Mouse (Mus musculus) stomach, embryonic 15.5 days (tissue): ENCODE measurements around the gene Rpl23a. TPM values are rescaled to one million over a fixed set of nuclear protein-coding genes. Genes with fewer than 3 reads are reported as not detected.
A peak's percentile ranks its signal among the peaks of the same experiment; 100 is the strongest.

Source experiments
- ATAC-seq: fragments of 200-750 bp; cut with Nextera tagmentation; 2 replicates; pipeline ENCODE4 v1.8.0; 2017; ENCODE audit warnings: low read depth, moderate number of reproducible peaks, moderate TSS enrichment; ENCODE audit not compliant: insufficient read depth, low FRiP score
- H3K27ac ChIP-seq: fragments of 300-500 bp; sonication (generic); 2 replicates; pipeline ENCODE4 v1.5.1; 2015; ENCODE audit warnings: mild to moderate bottlenecking, inconsistent platforms
- H3K27me3 ChIP-seq: fragments of 300-500 bp; sonication (generic); replicated peaks from 2 replicates; pipeline ENCODE4 v1.6.1; 2015; ENCODE audit warnings: inconsistent platforms
- H3K36me3 ChIP-seq: fragments of 300-500 bp; sonication (generic); 2 replicates; pipeline ENCODE4 v1.6.1; 2015; ENCODE audit warnings: inconsistent platforms
- H3K4me1 ChIP-seq: fragments of 300-500 bp; sonication (generic); 2 replicates; pipeline ENCODE4 v1.6.1; 2015; ENCODE audit warnings: inconsistent platforms
- H3K4me2 ChIP-seq: fragments of 300-500 bp; sonication (generic); 2 replicates; pipeline ENCODE4 v1.6.1; 2015; ENCODE audit warnings: mild to moderate bottlenecking, inconsistent platforms
- H3K4me3 ChIP-seq: fragments of 300-500 bp; sonication (generic); replicated peaks from 2 replicates; pipeline ENCODE4 v1.5.1; 2015; ENCODE audit warnings: inconsistent platforms
- H3K9ac ChIP-seq: fragments of 300-500 bp; sonication (generic); 2 replicates; pipeline ENCODE4 v1.6.1; 2015; ENCODE audit warnings: inconsistent platforms
- H3K9me3 ChIP-seq: fragments of 300-500 bp; sonication (generic); 2 replicates; pipeline ENCODE4 v1.6.1; 2016; ENCODE audit warnings: inconsistent platforms
- WGBS: fragments of 180-500 bp; shearing (Covaris S2); methylation state at CpG from one replicate; pipeline ENCODE4 v1.1.7; 2015; 5-methylcytosine and 5-hydroxymethylcytosine counted together
- polyA plus RNA-seq: library from polyadenylated mRNA; unstranded; fragments of >200 nt; fragmentation: Nextera tagmentation; extraction: Ambion mirVana; gene quantifications from 2 replicates; pipeline ENCODE4 v1.2.1, GENCODE M21; 2015

The Rpl23a gene
- polyA plus RNA-seq, 1 experiment from 2014 or later, result 1,236 TPM

DNA sequence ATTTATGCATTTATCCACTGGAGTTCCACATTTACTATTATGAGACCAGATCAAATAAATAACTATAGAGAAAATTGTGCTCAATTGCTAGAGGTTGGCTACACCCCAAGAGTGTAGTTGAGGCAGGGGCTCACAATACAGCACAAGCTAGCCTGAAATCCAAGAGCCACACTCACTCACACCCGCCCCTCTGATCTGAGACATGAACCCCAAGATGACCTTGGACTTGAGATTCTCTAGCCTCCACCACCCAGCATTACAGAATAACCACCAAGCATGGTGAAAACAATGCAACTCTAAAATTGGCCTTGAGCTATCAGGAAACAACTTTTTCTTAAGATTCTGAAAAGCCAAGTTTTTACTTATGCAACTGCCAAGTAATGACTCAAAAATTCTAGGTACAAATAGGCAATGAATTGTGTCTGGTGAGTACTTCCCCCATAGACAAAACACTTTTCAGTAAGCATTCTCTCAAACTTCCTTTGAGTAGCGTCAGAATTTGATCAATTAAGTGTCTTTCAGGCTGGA, 1.5 kb downstream of the Rpl23a start:
- Histone ChIP-seq H3K4me1 (peaks cover 38% of the 10 kb centered on the region), H3K4me3 (peak overlapping the region; percentile 98), H3K27me3 (no peaks in the 10 kb centered on the region), H3K4me2 (peak overlapping the region; percentile 62), H3K9ac (peak overlapping the region; percentile 100; the same call in 1 of the 2 replicates), H3K27ac (0 out of 2 replicates have a peak overlapping the region, but pooled peaks have one; percentile 1), H3K9me3 (no peaks in the 10 kb centered on the region), H3K36me3 (peaks cover 24% of the 10 kb centered on the region)
- ATAC-seq, result no peak
- WGBS, result 23% methylated on average over 2 of the region's 2 CpGs

- Histone ChIP-seq H3K9me3 (no peaks in the 10 kb centered on the region), H3K4me1 (peaks cover 47% of the 10 kb centered on the region), H3K27ac (peak overlapping the region; percentile 99; the same call in 1 of the 2 replicates), H3K4me3 (0 out of 2 replicates have a peak overlapping the region, but pooled peaks have one; percentile 76), H3K9ac (0 out of 2 replicates have a peak overlapping the region, but pooled peaks have one; percentile 4), H3K27me3 (no peaks in the 10 kb centered on the region), H3K4me2 (peak overlapping the region; percentile 90), H3K36me3 (peaks cover 24% of the 10 kb centered on the region)
- 66% methylated on average over 6 of the region's 6 CpGs for WGBS
- ATAC-seq, result no peak
Measured at GRCm38 (mm10) chr11:78180081-78180761, 3.2 kb downstream of the Rpl23a start.

GRCm38 (mm10) chr11:78179438-78179999, 3.9 kb downstream of the Rpl23a start:
- no peaks in the 10 kb centered on the region for H3K27me3 ChIP-seq
- H3K4me2 ChIP-seq, result peak overlapping the region; percentile 90
- H3K36me3 ChIP-seq, result peaks cover 24% of the 10 kb centered on the region
- no peak for ATAC-seq
- no peaks in the 10 kb centered on the region for H3K9me3 ChIP-seq
- peak overlapping the region; percentile 76 for H3K4me3 ChIP-seq
- peaks cover 53% of the 10 kb centered on the region for H3K4me1 ChIP-seq
- WGBS, result 19% methylated on average over 8 of the region's 8 CpGs
- peak overlapping the region; percentile 99 for H3K27ac ChIP-seq
- peak overlapping the region; percentile 67; the same call in 1 of the 2 replicates for H3K9ac ChIP-seq

DNA sequence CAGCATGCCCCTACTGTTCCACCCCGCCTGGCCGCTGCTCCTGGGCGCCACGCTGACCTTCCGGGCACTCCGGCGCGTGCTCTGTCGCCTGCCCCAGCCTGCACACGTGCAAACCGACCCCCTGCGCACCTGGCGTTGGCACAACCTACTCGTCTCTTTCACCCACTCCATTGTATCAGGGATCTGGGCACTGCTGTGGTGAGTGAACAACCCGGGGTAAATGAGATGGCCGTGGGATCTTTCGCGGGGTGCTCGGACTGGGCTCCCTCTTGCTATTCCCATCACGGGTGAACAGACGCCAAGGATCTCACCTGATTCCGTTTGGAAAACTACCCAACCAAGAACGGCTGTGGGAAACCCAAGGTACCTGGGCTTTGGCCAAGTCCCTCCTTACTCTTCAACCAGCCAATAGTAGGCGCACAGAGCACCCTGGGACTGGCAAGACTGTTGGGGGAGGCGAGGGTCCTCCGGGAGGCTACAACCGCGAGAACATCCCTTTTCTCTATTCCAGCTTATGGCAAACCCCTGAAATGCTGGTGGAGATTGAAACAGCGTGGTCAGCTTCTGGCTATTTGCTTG, 4.4 kb downstream of the Rpl23a start:
- no peaks in the 10 kb centered on the region for H3K27me3 ChIP-seq
- WGBS, result under 1% methylated on average over 29 of the region's 29 CpGs
- ATAC-seq, result peak; percentile 11; the same call in 1 of the 2 replicates
- H3K4me1 ChIP-seq, result peaks cover 56% of the 10 kb centered on the region
- H3K4me3 ChIP-seq, result peak overlapping the region; percentile 76
- peak overlapping the region; percentile 90 for H3K4me2 ChIP-seq
- peaks cover 24% of the 10 kb centered on the region for H3K36me3 ChIP-seq
- peak overlapping the region; percentile 99 for H3K27ac ChIP-seq
- H3K9ac ChIP-seq, result peak overlapping the region; percentile 67
- no peaks in the 10 kb centered on the region for H3K9me3 ChIP-seq

DNA sequence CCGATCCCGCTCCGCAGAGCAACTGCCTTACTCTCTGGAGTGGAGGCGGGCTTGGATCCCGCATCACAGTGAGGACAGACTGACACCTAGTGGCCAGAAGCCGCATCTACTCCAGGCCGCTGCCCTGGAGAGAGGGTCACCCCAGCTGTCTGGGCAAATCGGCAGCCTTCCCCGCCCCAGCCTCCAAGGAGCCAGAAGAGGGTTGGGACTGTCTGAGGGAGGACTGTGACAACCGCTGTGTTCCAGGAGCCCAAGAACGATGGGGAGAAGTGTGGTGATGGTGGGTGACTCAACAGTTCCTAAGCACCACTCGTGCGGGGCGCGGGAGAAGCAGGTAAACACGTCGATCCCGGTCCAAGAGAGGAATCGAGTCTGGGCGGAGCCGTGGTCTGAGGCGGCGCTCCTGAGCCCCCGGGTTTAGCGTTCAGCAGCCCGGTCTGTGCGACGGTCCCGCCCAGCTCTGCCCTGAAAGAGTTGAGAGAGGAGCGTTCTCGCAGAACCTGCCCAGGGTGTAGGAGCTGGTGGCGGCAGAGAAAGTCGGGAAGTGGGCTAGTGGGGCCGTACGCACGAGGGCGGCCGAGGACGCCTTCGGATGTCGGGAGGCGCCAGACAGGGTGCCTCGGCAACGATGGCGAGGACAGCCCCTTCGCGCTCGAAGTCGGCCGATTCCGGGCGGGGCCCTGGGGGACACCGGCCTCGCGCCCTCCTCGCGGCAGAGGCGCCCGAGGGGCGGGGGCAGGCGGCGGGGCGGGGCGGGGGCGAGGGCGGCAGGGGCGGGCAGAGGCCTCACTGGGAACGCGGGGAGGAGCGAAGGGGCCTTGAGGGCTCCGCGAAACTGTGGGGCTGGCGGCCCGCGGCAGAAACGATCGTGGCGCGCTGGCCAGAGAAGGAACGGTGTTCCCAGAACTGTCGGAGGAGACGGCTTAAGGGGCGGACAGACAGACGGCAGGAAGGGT, 5.2 kb downstream of the Rpl23a start:
- Histone ChIP-seq H3K4me1 (peaks cover 56% of the 10 kb centered on the region), H3K36me3 (peaks cover 24% of the 10 kb centered on the region), H3K27me3 (no peaks in the 10 kb centered on the region), H3K4me2 (peak overlapping the region; percentile 90), H3K9me3 (no peaks in the 10 kb centered on the region), H3K4me3 (peak overlapping the region; percentile 76), H3K27ac (peak overlapping the region; percentile 99), H3K9ac (peak overlapping the region; percentile 67)
- WGBS, result under 1% methylated on average over 75 of the region's 84 CpGs
- ATAC-seq, result peak; percentile 86

GRCm38 (mm10) chr11:78177437-78177836, 5.9 kb downstream of the Rpl23a start:
- H3K27ac ChIP-seq, result peak overlapping the region; percentile 99
- H3K9me3 ChIP-seq, result no peaks in the 10 kb centered on the region
- peaks cover 56% of the 10 kb centered on the region for H3K4me1 ChIP-seq
- peaks cover 24% of the 10 kb centered on the region for H3K36me3 ChIP-seq
- WGBS, result under 1% methylated on average over 10 of the region's 10 CpGs
- peak overlapping the region; percentile 90 for H3K4me2 ChIP-seq
- H3K4me3 ChIP-seq, result peak overlapping the region; percentile 76
- peak overlapping the region; percentile 38 for H3K9ac ChIP-seq
- H3K27me3 ChIP-seq, result no peaks in the 10 kb centered on the region
- ATAC-seq, result peak; percentile 28

DNA sequence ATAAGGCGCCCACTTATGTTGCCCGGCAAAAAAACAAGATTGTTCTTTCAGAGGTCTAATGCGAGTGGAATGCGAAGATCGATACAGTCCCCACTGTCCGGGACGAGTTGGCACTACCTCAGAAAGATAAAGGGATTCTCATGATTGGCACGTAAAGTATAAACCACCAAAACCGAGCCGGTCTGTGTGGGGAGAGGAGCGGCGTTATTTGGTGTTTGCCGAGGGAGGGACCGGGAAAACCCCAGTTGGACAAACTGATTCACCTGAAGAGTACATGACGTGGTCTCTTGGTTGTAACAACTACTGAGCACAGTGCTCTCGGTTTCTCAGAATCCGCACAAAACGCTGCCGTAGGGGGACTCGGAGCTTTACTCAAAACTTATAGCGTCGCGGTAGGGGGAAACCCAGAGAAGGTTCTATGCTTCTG, 6.5 kb downstream of the Rpl23a start:
- Histone ChIP-seq H3K4me2 (peak overlapping the region; percentile 90), H3K27me3 (no peaks in the 10 kb centered on the region), H3K9me3 (no peaks in the 10 kb centered on the region), H3K9ac (peak overlapping the region; percentile 38), H3K4me1 (peaks cover 55% of the 10 kb centered on the region), H3K36me3 (peaks cover 19% of the 10 kb centered on the region), H3K4me3 (peak overlapping the region; percentile 76), H3K27ac (peak overlapping the region; percentile 99)
- under 1% methylated on average over 23 of the region's 23 CpGs for WGBS
- ATAC-seq, result no peak

- under 1% methylated on average over 32 of the region's 32 CpGs for WGBS
- H3K4me3 ChIP-seq, result peak within 1 kb of the TSS; percentile 76
- peak; percentile 59 for ATAC-seq
Measured at GRCm38 (mm10) chr11:78176402-78176862, 7.0 kb downstream of the Rpl23a start, which contains the start of the genes Nek8 and Tlcd1. TSS of gene Nek8 (minus strand) at chr11:78176675. TSS of gene Tlcd1 (plus strand) at chr11:78176711.

DNA sequence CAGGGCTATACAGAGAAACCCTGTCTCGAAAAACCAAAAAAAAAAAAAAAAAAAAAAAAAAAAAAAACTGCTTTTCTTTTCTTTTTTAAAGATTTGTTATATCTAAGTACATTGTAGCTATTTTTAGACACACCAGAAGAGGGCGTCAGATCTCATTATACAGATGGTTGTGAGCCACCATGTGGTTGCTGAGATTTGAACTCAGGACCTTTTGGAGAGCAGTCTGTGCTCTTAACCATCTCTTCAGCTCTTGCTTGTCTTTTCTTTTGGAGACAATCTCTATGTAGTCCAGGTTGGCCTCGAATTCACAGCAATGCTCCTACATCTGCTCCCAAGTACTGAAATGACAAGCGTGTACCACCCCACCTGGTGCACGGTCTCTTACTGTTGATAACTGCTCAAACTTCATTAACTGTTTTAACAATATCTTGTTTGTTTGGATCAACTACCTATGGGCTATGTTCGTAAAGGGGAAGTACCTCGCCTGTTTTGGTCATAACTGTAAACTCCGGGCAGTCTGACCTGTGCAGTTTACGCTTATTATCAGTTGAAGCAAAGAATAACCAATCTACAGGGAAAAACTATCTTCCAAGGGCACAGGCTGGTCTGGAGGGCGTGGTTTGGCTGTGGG, 7.5 kb downstream of the Rpl23a start:
- Histone ChIP-seq H3K27me3 (no peaks in the 10 kb centered on the region), H3K4me2 (peak overlapping the region; percentile 90), H3K9me3 (no peaks in the 10 kb centered on the region), H3K9ac (no peak overlapping the region), H3K27ac (peak overlapping the region; percentile 99), H3K4me3 (peak overlapping the region; percentile 76), H3K36me3 (peaks cover 11% of the 10 kb centered on the region), H3K4me1 (peaks cover 45% of the 10 kb centered on the region)
- WGBS, result 7% methylated on average over 10 of the region's 10 CpGs
- ATAC-seq, result no peak

More at GRCm38 (mm10) chr11:78176402-78176862, 7.0 kb downstream of the Rpl23a start, which contains the start of the genes Nek8 and Tlcd1:
- Histone ChIP-seq H3K4me2 (peak within 1 kb of the TSS; percentile 90), H3K9ac (peak within 1 kb of the TSS; percentile 38), H3K36me3 (peaks cover 15% of the 10 kb centered on the region), H3K27me3 (no peaks in the 10 kb centered on the region), H3K4me1 (peaks cover 50% of the 10 kb centered on the region), H3K27ac (peak within 1 kb of the TSS; percentile 99), H3K9me3 (no peaks in the 10 kb centered on the region)

GRCm38 (mm10) chr11:78174506-78174905, 8.9 kb downstream of the Rpl23a start:
- Histone ChIP-seq H3K4me2 (no peak overlapping the region), H3K4me3 (no peak overlapping the region), H3K9me3 (no peaks in the 10 kb centered on the region), H3K4me1 (peaks cover 34% of the 10 kb centered on the region), H3K27ac (no peak overlapping the region), H3K9ac (no peak overlapping the region), H3K27me3 (no peaks in the 10 kb centered on the region), H3K36me3 (no peaks in the 10 kb centered on the region)
- no peak for ATAC-seq
- WGBS, result 79% methylated on average over 3 of the region's 3 CpGs
